Mouse (Mus musculus) neural tube, embryonic 12.5 days (tissue): Measurements from ENCODE around the gene Klf5. TPM values are rescaled to one million over a fixed set of nuclear protein-coding genes. Genes with fewer than 3 reads are reported as not detected.

ENCODE experiments used
- ATAC-seq: fragments of 200-750 bp; cut with Nextera tagmentation; 2 replicates; pipeline ENCODE4 v1.8.0; 2017; ENCODE audit warnings: low read depth, mild to moderate bottlenecking, moderate TSS enrichment, moderate library complexity; ENCODE audit not compliant: low FRiP score
- H3K27ac ChIP-seq: fragments of 300-500 bp; sonication (generic); 2 replicates; pipeline ENCODE4 v1.5.1; 2016
- H3K27me3 ChIP-seq: fragments of 300-500 bp; sonication (generic); replicated peaks from 2 replicates; pipeline ENCODE4 v1.6.1; 2016; ENCODE audit warnings: mild to moderate bottlenecking
- H3K36me3 ChIP-seq: fragments of 300-500 bp; sonication (generic); 2 replicates; pipeline ENCODE4 v1.6.1; 2016; ENCODE audit warnings: mild to moderate bottlenecking
- H3K4me1 ChIP-seq: fragments of 300-500 bp; sonication (generic); 2 replicates; pipeline ENCODE4 v1.6.1; 2016
- H3K4me2 ChIP-seq: fragments of 300-500 bp; sonication (generic); replicated peaks from 2 replicates; pipeline ENCODE4 v1.6.1; 2016; ENCODE audit warnings: mild to moderate bottlenecking
- H3K4me3 ChIP-seq: fragments of 300-500 bp; sonication (generic); 2 replicates; pipeline ENCODE4 v1.5.1; 2016
- H3K9ac ChIP-seq: fragments of 300-500 bp; sonication (generic); 2 replicates; pipeline ENCODE4 v1.6.1; 2016; ENCODE audit warnings: mild to moderate bottlenecking
- H3K9me3 ChIP-seq: fragments of 300-500 bp; sonication (generic); 2 replicates; pipeline ENCODE4 v1.6.1; 2016; ENCODE audit warnings: mild to moderate bottlenecking
- WGBS: fragments of 180-500 bp; shearing (Covaris S2); methylation state at CpG from one replicate; pipeline ENCODE4 v1.1.7; 2016; 5-methylcytosine and 5-hydroxymethylcytosine counted together
- polyA plus RNA-seq: library from polyadenylated mRNA; unstranded; fragments of >200 nt; fragmentation: Nextera tagmentation; extraction: Ambion mirVana; gene quantifications from 2 replicates; pipeline ENCODE4 v1.2.1, GENCODE M21; 2016

Gene Klf5
- 3.7 and 4.2 TPM in 2 replicates for polyA plus RNA-seq

DNA sequence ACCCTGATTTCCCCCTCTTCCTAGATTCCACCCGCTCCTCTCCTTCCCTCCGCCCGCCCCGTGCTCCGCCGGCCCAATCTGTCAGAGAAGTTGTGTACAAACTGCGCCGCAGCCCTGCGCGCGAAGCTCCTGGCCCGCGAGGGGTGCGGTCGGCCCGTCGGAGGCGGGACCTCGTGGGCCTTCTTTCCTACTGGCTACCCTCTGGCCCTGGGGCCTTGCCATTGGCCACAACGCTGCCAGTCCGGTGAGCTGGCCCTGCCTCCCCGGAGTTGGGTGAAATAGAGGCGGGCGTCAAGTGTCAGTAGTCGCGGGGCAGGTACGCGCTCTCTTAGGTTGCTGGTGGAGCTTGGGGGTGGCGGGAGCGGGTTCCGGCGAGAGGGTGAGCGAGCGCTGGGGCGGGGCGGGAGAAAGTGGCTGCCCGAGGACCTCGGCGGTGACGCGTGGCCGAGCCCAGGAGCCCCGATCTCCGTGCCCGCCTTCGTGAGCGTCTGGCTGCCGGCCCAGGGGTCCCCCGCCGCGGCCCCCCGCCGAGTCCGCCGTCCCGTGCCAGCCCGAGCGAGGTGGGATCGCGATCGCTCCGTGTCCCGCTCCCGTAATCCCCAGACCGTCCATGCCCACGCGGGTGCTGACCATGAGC, at the start of gene Klf5:
Gene Klf5 (plus strand): TSS at position 307 of the 637 bp plus-strand sequence.
- peaks cover 9% of the 10 kb centered on the region for H3K4me1 ChIP-seq
- peak within 1 kb of the TSS; percentile 58 for H3K9ac ChIP-seq
- no peaks in the 10 kb centered on the region for H3K9me3 ChIP-seq
- H3K27ac ChIP-seq = no peak within 1 kb of the TSS
- peak within 1 kb of the TSS; percentile 55 for H3K4me3 ChIP-seq
- ATAC-seq = peak; percentile 98
- under 1% methylated on average over 67 of the region's 67 CpGs for WGBS
- H3K36me3 ChIP-seq = no peaks in the 10 kb centered on the region
- H3K4me2 ChIP-seq = peak within 1 kb of the TSS; percentile 99
- peaks cover 21% of the 10 kb centered on the region for H3K27me3 ChIP-seq

DNA sequence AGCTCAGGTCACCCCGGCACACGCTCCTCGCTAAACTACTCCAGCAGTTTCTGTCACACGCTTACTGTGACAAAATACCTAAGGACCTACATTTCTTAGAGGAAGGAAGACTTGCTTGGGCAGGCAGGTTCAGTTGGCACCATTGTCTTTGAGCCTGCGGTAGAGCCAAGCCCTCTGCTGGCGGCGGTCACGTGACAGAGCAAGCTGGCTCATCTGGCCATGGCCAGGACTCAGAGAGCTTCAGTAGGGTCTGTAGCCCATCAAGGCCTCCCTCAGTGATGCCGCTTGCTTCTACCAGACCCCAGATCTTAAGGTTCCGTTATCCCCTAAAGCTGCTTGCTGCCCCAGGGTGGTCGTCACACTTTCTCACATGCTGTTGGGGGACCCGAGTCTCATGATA, 36.5 kb upstream of the Klf5 start:
- Histone ChIP-seq H3K4me1 (no peaks in the 10 kb centered on the region), H3K27me3 (no peaks in the 10 kb centered on the region), H3K9ac (no peak overlapping the region), H3K4me3 (no peak overlapping the region), H3K36me3 (no peaks in the 10 kb centered on the region; the same call in 1 of the 2 replicates), H3K4me2 (no peak overlapping the region), H3K27ac (no peak overlapping the region), H3K9me3 (no peaks in the 10 kb centered on the region)
- 96% methylated on average over 12 of the region's 12 CpGs for WGBS
- no peak for ATAC-seq

DNA sequence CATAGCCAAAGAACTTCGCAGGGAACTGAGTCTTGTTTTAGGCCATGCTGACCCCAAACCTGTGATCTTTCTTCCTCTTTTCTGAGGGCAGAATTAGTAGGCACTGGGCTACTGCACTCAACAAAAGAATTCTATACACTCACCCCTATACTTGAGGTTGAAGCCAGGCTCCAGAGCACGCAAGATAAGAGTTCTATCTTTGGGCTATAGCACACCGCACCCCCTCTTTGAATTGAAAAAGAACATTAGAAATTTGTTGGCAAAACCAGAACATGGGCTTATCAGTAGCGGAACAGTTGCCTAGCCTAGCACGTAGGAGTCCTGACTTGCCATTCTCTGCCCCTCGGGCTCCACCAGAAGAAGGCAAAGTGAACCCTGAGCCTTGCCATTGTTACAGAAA, 34.7 kb upstream of the Klf5 start:
- Histone ChIP-seq H3K4me2 (no peak overlapping the region), H3K9ac (no peak overlapping the region), H3K4me3 (no peak overlapping the region), H3K27me3 (no peaks in the 10 kb centered on the region), H3K4me1 (no peaks in the 10 kb centered on the region), H3K27ac (no peak overlapping the region), H3K9me3 (no peaks in the 10 kb centered on the region), H3K36me3 (no peaks in the 10 kb centered on the region)
- ATAC-seq = no peak
- 95% methylated on average over 6 of the region's 6 CpGs for WGBS

DNA sequence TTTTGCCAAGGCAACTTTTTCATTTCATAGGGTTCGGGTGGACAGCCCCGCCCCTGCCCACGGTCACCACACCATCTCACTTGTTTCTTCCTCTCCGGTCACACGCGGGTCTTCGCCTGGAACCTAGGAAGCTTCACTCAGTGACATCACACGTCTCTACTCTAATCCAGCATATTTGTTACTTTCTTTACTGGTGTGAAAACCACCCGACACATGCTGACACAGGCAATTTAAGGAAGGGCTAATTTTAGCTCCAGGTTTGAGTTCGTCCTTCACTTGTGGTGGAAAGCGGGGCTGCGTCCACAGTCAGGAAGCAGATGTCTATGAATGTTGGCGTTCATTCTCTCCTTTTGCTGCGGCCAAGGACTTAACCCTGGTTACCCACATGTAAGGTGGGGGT, 32.7 kb upstream of the Klf5 start:
- no peak for ATAC-seq
- no peak overlapping the region for H3K4me3 ChIP-seq
- H3K9ac ChIP-seq = no peak overlapping the region
- WGBS = 95% methylated on average over 14 of the region's 14 CpGs
- no peaks in the 10 kb centered on the region for H3K27me3 ChIP-seq
- no peak overlapping the region for H3K4me2 ChIP-seq
- no peaks in the 10 kb centered on the region for H3K4me1 ChIP-seq
- no peaks in the 10 kb centered on the region for H3K9me3 ChIP-seq
- no peak overlapping the region for H3K27ac ChIP-seq
- H3K36me3 ChIP-seq = no peaks in the 10 kb centered on the region

DNA sequence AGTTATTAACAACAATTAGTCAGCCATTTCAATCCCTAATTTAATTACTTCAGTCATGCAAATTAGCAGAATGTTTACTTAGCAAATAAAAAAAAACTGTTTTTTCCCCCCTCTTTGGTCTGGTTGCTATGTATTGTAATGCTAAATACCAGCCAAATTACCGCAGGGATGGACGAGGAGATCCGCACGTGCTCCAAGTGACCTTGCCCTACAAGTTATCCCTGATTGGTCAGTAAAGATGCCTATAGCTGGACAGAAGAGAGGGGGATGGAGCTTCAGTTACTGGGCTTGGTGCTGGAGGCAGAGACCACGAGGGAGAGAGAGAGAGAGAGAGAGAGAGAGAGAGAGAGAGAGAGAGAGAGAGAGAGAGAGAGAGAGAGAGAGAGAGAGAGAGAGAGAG, 31.7 kb upstream of the Klf5 start:
- no peaks in the 10 kb centered on the region for H3K36me3 ChIP-seq

DNA sequence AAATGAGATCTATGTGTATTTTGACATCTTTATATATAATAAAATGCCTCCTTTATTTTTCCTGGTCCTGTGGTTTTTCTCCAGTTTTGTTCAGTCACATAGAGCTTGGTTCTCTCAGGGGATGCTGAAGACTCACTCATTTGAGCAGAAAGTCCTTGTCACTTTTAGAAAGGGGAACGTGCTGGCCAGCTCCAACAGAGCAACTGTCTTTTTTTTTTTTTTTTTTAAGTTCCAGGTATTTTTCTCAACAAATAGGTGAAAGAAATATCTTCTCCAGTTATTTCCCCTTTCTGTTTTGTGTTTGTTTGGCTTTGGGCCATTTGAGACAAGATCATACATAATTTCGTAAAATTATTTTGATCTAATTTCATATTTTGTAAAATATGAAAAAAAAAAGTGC, 24.4 kb upstream of the Klf5 start:
- no peaks in the 10 kb centered on the region for H3K27me3 ChIP-seq
- no peaks in the 10 kb centered on the region for H3K36me3 ChIP-seq
- H3K4me2 ChIP-seq = no peak overlapping the region
- H3K4me1 ChIP-seq = no peaks in the 10 kb centered on the region
- no peak overlapping the region for H3K27ac ChIP-seq
- no peaks in the 10 kb centered on the region for H3K9me3 ChIP-seq
- 85% methylated on average over 2 of the region's 2 CpGs for WGBS
- H3K4me3 ChIP-seq = no peak overlapping the region
- no peak overlapping the region for H3K9ac ChIP-seq
- ATAC-seq = no peak

More for the DNA sequence above, 31.7 kb upstream of the Klf5 start:
- H3K27ac ChIP-seq = no peak overlapping the region
- no peaks in the 10 kb centered on the region for H3K9me3 ChIP-seq
- ATAC-seq = no peak
- 54% methylated on average over 5 of the region's 5 CpGs for WGBS
- no peak overlapping the region for H3K4me2 ChIP-seq
- H3K4me3 ChIP-seq = no peak overlapping the region
- H3K4me1 ChIP-seq = no peaks in the 10 kb centered on the region
- H3K27me3 ChIP-seq = no peaks in the 10 kb centered on the region
- no peak overlapping the region for H3K9ac ChIP-seq

DNA sequence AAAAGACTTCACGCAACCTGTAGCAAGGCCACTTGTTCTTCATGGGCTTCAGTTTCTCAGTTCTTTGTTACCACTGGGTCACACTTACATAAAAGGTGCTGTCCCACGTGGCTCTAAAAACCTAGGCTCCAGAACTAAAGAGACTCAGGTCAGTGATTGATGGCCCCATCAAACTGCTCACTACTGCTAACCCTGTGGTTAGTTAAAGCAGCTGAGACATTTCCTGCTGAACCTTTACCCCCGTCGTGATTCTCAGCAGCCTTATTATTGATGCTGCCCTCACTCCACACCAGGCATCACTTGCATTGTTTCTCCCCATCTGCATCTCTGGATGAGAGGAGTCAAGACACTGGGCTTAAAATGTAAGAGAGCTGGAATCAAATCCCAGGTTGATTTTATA, 22.7 kb upstream of the Klf5 start:
- no peak overlapping the region for H3K9ac ChIP-seq
- no peaks in the 10 kb centered on the region for H3K27me3 ChIP-seq
- 21% methylated on average over 4 of the region's 4 CpGs for WGBS
- no peak overlapping the region for H3K27ac ChIP-seq
- no peak overlapping the region for H3K4me3 ChIP-seq
- H3K9me3 ChIP-seq = no peaks in the 10 kb centered on the region
- no peak overlapping the region for H3K4me2 ChIP-seq
- no peaks in the 10 kb centered on the region for H3K4me1 ChIP-seq
- no peaks in the 10 kb centered on the region for H3K36me3 ChIP-seq
- no peak for ATAC-seq

DNA sequence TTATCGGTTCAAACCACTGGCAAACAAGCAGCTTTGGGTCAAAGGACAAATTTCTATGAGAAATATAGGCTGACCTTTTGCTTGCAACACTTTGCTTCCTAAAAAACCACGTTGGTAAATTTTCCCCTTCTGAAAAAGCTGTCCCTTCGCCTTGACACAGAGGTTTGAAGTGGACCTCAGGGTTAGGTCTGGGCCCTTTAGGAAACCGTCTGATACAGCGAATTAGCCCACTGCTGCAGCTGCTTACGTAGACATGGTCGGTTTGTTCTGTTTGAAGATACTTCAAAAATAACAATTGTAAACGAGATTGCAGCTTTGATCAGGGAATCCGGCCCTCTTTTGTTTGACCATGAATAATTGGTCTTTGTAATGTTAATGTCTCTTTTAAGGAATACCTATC, 20.2 kb upstream of the Klf5 start:
- H3K9ac ChIP-seq = no peak overlapping the region
- H3K4me3 ChIP-seq = no peak overlapping the region
- no peaks in the 10 kb centered on the region for H3K9me3 ChIP-seq
- no peaks in the 10 kb centered on the region for H3K4me1 ChIP-seq
- no peak overlapping the region for H3K27ac ChIP-seq
- H3K36me3 ChIP-seq = no peaks in the 10 kb centered on the region
- no peak overlapping the region for H3K4me2 ChIP-seq
- 14% methylated on average over 9 of the region's 9 CpGs for WGBS
- no peak for ATAC-seq
- no peaks in the 10 kb centered on the region for H3K27me3 ChIP-seq

DNA sequence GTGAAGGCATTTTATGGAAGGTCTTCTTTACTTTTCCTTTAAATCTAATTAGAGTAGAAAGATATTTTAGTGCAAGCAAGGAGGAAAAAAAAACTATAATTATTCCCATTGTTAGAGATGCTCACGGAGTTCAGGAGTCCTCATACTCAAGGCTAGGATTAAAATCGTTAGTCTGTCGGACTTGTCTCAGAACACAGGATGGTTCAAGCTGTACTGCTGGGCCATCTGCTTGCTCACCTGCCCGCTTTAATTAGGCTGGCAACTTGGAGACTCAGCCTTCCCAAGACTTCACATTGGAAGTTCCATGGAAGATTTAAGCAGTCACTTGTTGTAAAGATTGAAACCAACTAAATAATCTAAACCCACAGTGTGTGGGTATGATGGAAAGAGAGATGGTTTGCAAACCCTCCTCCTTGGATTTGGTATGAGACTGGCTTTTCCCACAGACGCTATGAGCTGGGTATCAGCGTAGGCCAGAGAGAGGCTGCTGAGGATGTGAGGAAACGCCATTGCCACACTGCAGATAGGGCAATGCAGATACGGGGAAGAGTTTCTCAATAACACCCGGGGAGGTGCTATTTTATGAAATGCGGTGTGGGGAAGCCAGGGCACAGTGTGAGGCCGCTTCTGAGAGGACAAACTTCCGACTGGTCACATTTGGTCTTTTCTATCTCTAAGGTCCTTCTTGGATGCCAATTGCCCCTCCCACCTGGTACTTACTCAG, 19.6 kb upstream of the Klf5 start:
- WGBS = 40% methylated on average over 12 of the region's 12 CpGs

DNA sequence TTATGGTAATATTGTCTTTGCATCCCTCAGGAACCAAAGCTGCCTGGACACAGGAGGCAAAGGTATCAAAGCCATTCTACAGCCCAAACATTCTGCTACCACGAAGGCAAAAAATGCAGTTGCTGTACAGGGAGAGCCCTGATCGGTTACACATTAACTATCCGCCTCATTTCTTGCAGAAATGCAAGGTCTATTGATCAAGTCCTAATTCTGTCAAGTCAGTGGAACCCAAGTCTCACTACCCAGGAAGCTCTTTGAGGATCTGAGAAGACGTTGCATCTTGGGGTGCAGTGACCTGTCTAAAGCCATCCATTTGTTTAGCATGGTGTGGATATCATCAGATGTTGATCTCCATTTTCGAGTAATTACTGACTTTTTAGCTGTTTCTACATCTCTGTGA, 18.1 kb upstream of the Klf5 start:
- no peaks in the 10 kb centered on the region for H3K27me3 ChIP-seq
- H3K36me3 ChIP-seq = no peaks in the 10 kb centered on the region
- no peak overlapping the region for H3K4me2 ChIP-seq
- WGBS = 71% methylated on average over 5 of the region's 5 CpGs
- no peak for ATAC-seq
- no peak overlapping the region for H3K4me3 ChIP-seq
- no peak overlapping the region for H3K27ac ChIP-seq
- H3K9me3 ChIP-seq = no peaks in the 10 kb centered on the region
- H3K9ac ChIP-seq = no peak overlapping the region
- no peaks in the 10 kb centered on the region for H3K4me1 ChIP-seq

More for the DNA sequence above, 19.6 kb upstream of the Klf5 start:
- H3K9me3 ChIP-seq = no peaks in the 10 kb centered on the region
- no peaks in the 10 kb centered on the region for H3K4me1 ChIP-seq
- no peak overlapping the region for H3K9ac ChIP-seq
- no peak overlapping the region for H3K4me3 ChIP-seq
- ATAC-seq = no peak
- no peak overlapping the region for H3K27ac ChIP-seq
- no peaks in the 10 kb centered on the region for H3K36me3 ChIP-seq
- no peaks in the 10 kb centered on the region for H3K27me3 ChIP-seq
- no peak overlapping the region for H3K4me2 ChIP-seq

DNA sequence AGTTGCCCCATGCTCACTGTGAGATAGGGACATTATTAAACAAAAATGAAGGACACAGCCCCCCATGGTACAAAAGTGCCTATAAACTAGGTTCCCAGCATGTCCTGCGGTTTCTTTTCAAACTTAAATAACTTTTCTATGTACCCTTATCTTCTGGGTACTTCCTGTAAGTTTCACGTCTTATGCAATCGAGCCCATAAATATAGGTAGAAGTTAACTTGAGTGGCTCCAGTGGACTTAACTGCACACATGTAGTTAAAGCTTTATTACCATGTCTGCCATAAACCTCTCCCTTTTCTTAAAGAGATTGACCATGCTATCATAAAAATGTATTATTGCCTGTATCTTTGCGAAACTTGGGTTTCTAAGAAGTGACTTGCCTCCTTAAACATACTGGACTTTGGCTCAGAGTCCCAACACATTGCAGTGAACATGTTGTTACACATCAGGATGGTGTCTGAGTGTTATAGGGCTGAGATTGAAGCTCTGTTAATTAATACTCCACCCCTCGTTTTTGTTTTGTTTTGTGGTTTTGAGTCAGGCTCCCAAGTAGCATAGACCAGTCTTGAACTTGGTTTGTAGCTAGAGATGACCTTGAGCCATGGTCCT, 17.6 kb upstream of the Klf5 start:
- 82% methylated on average over 5 of the region's 5 CpGs for WGBS

DNA sequence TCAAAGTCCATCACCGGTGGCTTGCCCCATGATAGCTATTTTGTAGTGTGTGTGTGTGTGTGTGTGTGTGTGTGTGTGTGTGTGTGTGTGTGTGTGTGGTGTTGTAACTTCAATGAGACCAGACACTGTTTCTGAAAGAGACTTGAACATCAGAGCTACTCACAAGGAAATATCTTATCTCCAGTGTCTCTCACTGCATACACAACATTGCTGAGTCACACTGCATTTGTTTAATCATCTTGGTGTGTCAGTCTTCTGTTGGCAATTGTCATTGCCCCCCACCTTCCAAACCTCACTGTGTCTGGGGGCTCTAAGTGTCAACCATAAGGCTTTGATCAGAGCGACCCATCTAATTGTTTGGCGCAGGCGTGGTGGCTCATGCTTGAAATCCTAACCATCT, 13.0 kb upstream of the Klf5 start:
- no peak overlapping the region for H3K4me3 ChIP-seq
- H3K27ac ChIP-seq = no peak overlapping the region
- no peak overlapping the region for H3K9ac ChIP-seq
- no peak overlapping the region for H3K4me2 ChIP-seq
- 94% methylated on average over 4 of the region's 4 CpGs for WGBS
- H3K27me3 ChIP-seq = no peaks in the 10 kb centered on the region
- ATAC-seq = no peak
- H3K4me1 ChIP-seq = no peaks in the 10 kb centered on the region
- H3K9me3 ChIP-seq = no peaks in the 10 kb centered on the region
- H3K36me3 ChIP-seq = no peaks in the 10 kb centered on the region

More for the DNA sequence above, 17.6 kb upstream of the Klf5 start:
- Histone ChIP-seq H3K4me3 (no peak overlapping the region), H3K27me3 (no peaks in the 10 kb centered on the region), H3K9me3 (no peaks in the 10 kb centered on the region), H3K36me3 (no peaks in the 10 kb centered on the region), H3K4me2 (no peak overlapping the region), H3K27ac (no peak overlapping the region), H3K4me1 (no peaks in the 10 kb centered on the region), H3K9ac (no peak overlapping the region)
- ATAC-seq = no peak
